Mouse (Mus musculus) heart, adult 2 months (tissue): ENCODE data around the gene Icos. TPM values are rescaled to one million over a fixed set of nuclear protein-coding genes. Genes with fewer than 3 reads are reported as not detected.

Experiments
- DNase-seq, 2 experiments: peaks; one replicate each; pipeline ENCODE4 v3.0.0; 2021
- H3K27ac ChIP-seq: fragments of 200-600 bp; 2 replicates; pipeline ENCODE4 v1.8.1; 2022
- H3K27me3 ChIP-seq: fragments of 200-500 bp; 2 replicates; pipeline ENCODE4 v1.6.1; 2012; ENCODE audit warnings: mild to moderate bottlenecking, low read length, inconsistent platforms, mixed read lengths; ENCODE audit not compliant: control insufficient read depth, insufficient read depth
- H3K36me3 ChIP-seq: fragments of 200-500 bp; 2 replicates; pipeline ENCODE4 v1.6.1; 2012; ENCODE audit warnings: low read length, inconsistent platforms; ENCODE audit not compliant: control insufficient read depth, insufficient read depth
- H3K4me1 ChIP-seq: fragments of 200-500 bp; 2 replicates; pipeline ENCODE4 v1.6.1; 2011; ENCODE audit warnings: low read length; ENCODE audit not compliant: control insufficient read depth, insufficient read depth
- H3K4me3 ChIP-seq: fragments of 200-600 bp; 2 replicates; pipeline ENCODE4 v1.8.1; 2022
- H3K79me2 ChIP-seq: fragments of 200-500 bp; replicated peaks from 2 replicates; pipeline ENCODE4 v1.6.1; 2012; ENCODE audit warnings: mild to moderate bottlenecking, inconsistent platforms, low read length, moderate library complexity, mixed read lengths; ENCODE audit not compliant: control insufficient read depth, insufficient read depth
- H3K9ac ChIP-seq: fragments of 200-500 bp; 2 replicates; pipeline ENCODE4 v1.6.1; 2012; ENCODE audit warnings: low read depth, mild to moderate bottlenecking, control low read depth, inconsistent platforms, low read length, mixed read lengths
- CTCF ChIP-seq: fragments of 200-600 bp; IDR thresholded peaks from 2 replicates; pipeline ENCODE4 v1.8.1; 2022; ENCODE audit warnings: antibody characterized with exemption, mild to moderate bottlenecking, moderate library complexity
- EP300 ChIP-seq: fragments of 200-500 bp; IDR thresholded peaks from 2 replicates; pipeline ENCODE4 v1.6.1; 2011; ENCODE audit warnings: low read depth, low read length, control low read depth; ENCODE audit not compliant: insufficient read depth
- POLR2A ChIP-seq: fragments of 200-500 bp; IDR thresholded peaks from 2 replicates; pipeline ENCODE4 v1.6.1; 2011; ENCODE audit warnings: mild to moderate bottlenecking, low read depth, low read length, control low read depth; ENCODE audit not compliant: insufficient read depth
- WGBS: fragments of 180-500 bp; shearing (Covaris S2); methylation state at CpG from one replicate; pipeline ENCODE4 v1.1.7; 2018; 5-methylcytosine and 5-hydroxymethylcytosine counted together
- intact Hi-C: fragments of 180-260 bp; cut with DNase I; formaldehyde crosslinking; loops from one replicate; pipeline ENCODE4 v1.15.1; 2025
- polyA plus RNA-seq: library from polyadenylated mRNA; depleted of rRNA; stranded (reverse); fragments of >200 nt; gene quantifications from 2 replicates; pipeline ENCODE4 v1.2.3, GENCODE M21; 2012
- total RNA-seq, 2 experiments: library from RNA; stranded (reverse); gene quantifications; 2 replicates each; pipeline ENCODE4 v1.2.3; 2021

The Icos gene
- total and polyA plus RNA-seq, 3 experiments = 0.18 to 0.21 (median 0.18) TPM

DNA sequence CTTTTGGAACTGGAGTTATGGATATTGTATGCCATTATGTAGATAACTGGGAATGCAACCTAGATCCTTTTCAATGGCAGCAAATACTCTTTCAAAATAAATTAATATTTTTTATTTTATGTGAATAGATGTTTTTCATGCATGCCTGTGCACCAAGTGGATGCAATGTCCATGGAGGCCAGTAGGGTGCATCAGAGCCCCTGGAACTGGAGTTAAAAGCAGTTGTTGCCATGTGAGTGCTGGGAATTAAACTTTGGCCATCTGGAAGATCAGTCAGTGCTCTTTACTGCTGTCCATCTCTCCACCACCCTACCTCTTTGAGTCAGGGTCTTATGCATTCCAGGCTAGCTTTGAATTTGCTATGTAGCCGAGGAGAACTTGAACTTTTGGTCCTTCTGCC lies 19.4 kb upstream of the Icos start:
- H3K36me3 ChIP-seq = peaks cover 2% of the 10 kb centered on the region; the same call in 1 of the 2 replicates
- no peak overlapping the region for H3K27ac ChIP-seq
- 90% methylated on average over 1 of the region's 1 CpGs for WGBS
- intact Hi-C loops = loop anchor here (5.0 kb wide), 3 partner anchors 241 to 801 kb away; partner anchors contain the start of genes Cd28 and Cyp20a1
- no peak for DNase-seq
- no peaks in the 10 kb centered on the region for H3K27me3 ChIP-seq
- no peak overlapping the region for H3K4me3 ChIP-seq
- no peak overlapping the region for H3K9ac ChIP-seq
- no peaks in the 10 kb centered on the region for H3K79me2 ChIP-seq
- peaks cover 11% of the 10 kb centered on the region for H3K4me1 ChIP-seq
- peak; percentile 61 for TF ChIP-seq CTCF
- no peak for TF ChIP-seq POLR2A
- no peak for TF ChIP-seq EP300

DNA sequence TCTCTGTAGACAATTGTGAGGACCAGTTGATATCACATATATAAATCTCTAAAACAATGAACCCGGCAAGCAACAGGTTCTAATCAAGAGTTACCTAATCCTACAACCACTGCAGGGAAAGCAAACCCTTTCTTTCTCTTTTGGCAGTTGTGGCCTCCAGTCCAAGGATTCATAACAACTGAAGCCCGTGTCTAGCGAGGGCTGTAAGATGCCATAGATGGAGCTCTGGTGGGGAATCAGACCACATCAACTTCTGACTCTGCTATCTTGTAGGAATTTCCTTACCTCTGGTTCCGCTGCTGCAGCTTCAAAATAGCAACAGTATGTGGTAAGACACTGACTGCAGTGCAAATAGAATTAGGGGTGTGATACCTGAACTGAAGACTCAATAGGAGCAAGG lies 18.5 kb upstream of the Icos start:
- WGBS = 43% methylated on average over 4 of the region's 4 CpGs
- Histone ChIP-seq H3K4me1 (peaks cover 9% of the 10 kb centered on the region), H3K27me3 (no peaks in the 10 kb centered on the region), H3K27ac (peak overlapping the region; percentile 93), H3K9ac (no peak overlapping the region), H3K4me3 (no peak overlapping the region), H3K36me3 (peaks cover 2% of the 10 kb centered on the region; the same call in 1 of the 2 replicates), H3K79me2 (no peaks in the 10 kb centered on the region)
- no peak for DNase-seq
- no peak for TF ChIP-seq CTCF
- no peak for TF ChIP-seq EP300
- no peak for TF ChIP-seq POLR2A
- intact Hi-C loops = loop anchor here (5.0 kb wide), 3 partner anchors 242 to 802 kb away; partner anchors contain the start of genes Cd28 and Cyp20a1

DNA sequence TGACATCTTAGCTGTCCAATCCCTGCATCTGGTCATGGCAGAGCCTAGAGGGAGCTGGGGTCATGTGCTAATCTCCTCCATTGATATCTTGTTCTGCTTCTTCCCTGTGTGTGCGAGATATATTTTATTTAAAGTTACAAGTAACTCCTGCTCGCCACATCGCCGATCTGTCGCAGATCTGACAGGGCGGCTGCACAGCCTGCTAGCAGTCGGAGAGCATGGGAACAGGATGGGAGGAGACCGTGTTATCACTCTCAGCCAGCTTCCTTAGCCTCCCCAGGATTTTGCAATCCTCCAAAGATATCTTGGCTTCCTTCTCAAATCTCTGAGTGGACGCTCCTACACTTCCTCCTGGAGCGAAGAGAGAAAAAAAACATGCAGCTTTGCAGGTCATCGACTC lies 17.3 kb upstream of the Icos start:
- Histone ChIP-seq H3K36me3 (peaks cover 2% of the 10 kb centered on the region; the same call in 1 of the 2 replicates), H3K79me2 (no peaks in the 10 kb centered on the region), H3K27ac (peak overlapping the region; percentile 93), H3K9ac (peak overlapping the region; percentile 37), H3K4me3 (peak overlapping the region; percentile 24), H3K27me3 (no peaks in the 10 kb centered on the region), H3K4me1 (peaks cover 9% of the 10 kb centered on the region)
- intact Hi-C loops = loop anchor here (2.0 to 10.0 kb wide), 6 partner anchors 63 to 656 kb away; partner anchors contain the start of genes Abi2 and Raph1
- TF ChIP-seq EP300 (peak; percentile 56; the same call in 1 of the 2 replicates), CTCF (no peak), POLR2A (peak; percentile 71)
- peak; percentile 65 to 79 for DNase-seq
- 20% methylated on average over 11 of the region's 11 CpGs for WGBS

DNA sequence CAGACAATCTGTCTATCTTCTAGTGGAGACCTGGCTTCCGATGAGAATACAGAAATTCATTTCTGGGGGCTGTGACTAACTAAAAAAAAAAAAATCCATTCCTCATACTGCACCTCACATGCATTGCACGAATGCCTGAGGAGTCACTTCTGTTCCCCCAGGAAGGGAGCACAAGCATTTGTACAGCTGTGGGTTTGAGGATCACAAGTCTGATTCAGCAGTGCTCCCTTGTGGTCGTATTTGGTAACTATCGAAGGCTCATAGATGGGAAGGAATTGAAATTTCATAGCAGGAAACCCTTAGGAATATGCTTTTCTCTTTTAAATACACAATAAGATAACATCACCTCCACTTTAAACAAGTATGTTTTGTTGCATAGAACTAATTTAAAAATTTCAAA lies 16.6 kb upstream of the Icos start:
- peak; percentile 60 to 62 for DNase-seq
- Histone ChIP-seq H3K27me3 (no peaks in the 10 kb centered on the region), H3K27ac (peak overlapping the region; percentile 93), H3K36me3 (peaks cover 2% of the 10 kb centered on the region; the same call in 1 of the 2 replicates), H3K9ac (no peak overlapping the region), H3K4me3 (no peak overlapping the region), H3K79me2 (no peaks in the 10 kb centered on the region), H3K4me1 (peaks cover 9% of the 10 kb centered on the region)
- intact Hi-C loops = loop anchor here (2.0 to 10.0 kb wide), 6 partner anchors 64 to 656 kb away; partner anchors contain the start of genes Abi2 and Raph1
- no peak for TF ChIP-seq POLR2A
- peak; percentile 86 for TF ChIP-seq CTCF
- peak; percentile 82; the same call in 1 of the 2 replicates for TF ChIP-seq EP300
- WGBS = 6% methylated on average over 4 of the region's 4 CpGs

DNA sequence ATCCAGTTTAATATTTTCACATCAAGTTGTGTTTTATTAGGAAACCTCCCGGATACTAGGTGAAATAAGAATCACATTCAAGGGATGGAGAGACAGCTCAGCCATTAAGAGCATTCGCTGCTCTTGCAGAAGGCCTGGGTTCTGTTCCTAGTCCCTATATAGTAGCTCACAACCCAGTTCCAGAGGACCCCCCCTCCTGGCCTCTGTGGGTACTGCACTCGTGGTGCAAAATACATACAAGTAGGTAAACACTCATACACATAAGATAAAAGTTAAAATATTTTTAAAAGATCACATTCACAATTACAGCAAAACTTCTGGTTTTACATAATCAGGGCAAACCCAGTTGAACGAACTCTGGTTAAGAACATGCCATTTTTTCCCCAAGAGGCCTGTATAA lies 15.6 kb upstream of the Icos start:
- DNase-seq = no peak
- Histone ChIP-seq H3K9ac (no peak overlapping the region), H3K27ac (no peak overlapping the region), H3K4me1 (peaks cover 9% of the 10 kb centered on the region), H3K36me3 (peaks cover 2% of the 10 kb centered on the region; the same call in 1 of the 2 replicates), H3K27me3 (no peaks in the 10 kb centered on the region), H3K79me2 (no peaks in the 10 kb centered on the region), H3K4me3 (no peak overlapping the region)
- intact Hi-C loops = loop anchor here (5.0 to 10.0 kb wide), 5 partner anchors 65 to 657 kb away; partner anchors contain the start of genes Abi2 and Raph1
- TF ChIP-seq POLR2A = no peak
- TF ChIP-seq CTCF = peak; percentile 39
- WGBS = 93% methylated on average over 4 of the region's 4 CpGs

DNA sequence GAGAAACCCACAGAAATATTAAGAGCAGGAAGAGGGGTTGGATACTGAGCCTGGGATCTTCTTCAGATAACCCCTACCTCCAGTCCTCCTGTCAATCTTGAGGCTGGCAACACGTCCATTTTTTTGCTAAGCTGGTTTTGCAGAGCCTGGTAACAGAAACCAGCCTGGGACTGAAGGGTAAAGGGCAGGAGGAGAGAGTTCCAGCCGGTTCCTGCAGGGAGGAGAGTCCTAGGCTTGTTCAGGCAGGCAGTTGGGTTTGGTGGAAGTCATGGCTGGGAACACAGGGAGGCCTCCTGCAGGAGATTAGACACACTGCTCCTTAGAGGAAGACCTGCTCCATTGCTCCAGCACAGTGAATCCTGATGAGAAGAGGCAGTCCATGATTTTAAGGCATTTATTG lies 10.2 kb upstream of the Icos start:
- Histone ChIP-seq H3K79me2 (no peaks in the 10 kb centered on the region), H3K36me3 (no peaks in the 10 kb centered on the region), H3K27me3 (no peaks in the 10 kb centered on the region), H3K4me1 (no peaks in the 10 kb centered on the region), H3K4me3 (no peak overlapping the region), H3K9ac (no peak overlapping the region), H3K27ac (no peak overlapping the region)
- WGBS = 57% methylated on average over 2 of the region's 2 CpGs
- no peak for TF ChIP-seq EP300
- TF ChIP-seq POLR2A = no peak
- no peak for TF ChIP-seq CTCF
- intact Hi-C loops = loop anchor here (10.0 kb wide), 2 partner anchors 313 to 663 kb away; no protein-coding TSS in a partner anchor
- DNase-seq = no peak
